Mouse (Mus musculus) heart, adult 9 months (tissue): ENCODE results near the gene 2310039H08Rik.
"Not testable (repeated sequence)": the region's sequence is repeated elsewhere in the genome, so short reads cannot be mapped to it uniquely, and the experiment has no call there.

Experiments
- DNase-seq, 2 experiments: peaks; one replicate each; pipeline ENCODE4 v3.0.0; 2022; ENCODE audit warnings: low spot score in 2 of 2

Gene 2310039H08Rik

DNA sequence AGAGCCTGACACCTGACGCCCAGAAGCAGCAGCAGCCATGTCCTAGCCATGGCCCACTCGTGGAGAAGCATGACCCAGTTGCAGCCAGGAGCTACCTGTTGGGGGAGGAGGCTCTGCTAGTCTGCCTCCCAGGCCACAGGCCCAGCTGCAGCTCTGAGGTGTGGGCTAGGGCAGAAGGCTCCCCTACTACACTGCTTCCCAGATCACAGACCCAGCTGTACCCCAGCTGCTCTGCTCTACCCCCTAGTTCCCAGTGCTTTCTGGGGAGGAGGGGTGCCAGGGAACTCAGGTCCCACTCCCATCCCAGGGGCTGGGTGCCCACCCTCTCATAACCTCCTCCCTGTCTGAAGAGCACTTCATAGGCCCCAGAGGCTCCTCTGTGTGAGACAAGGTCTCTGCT is 8.9 kb upstream of the 2310039H08Rik start, which contains the start of gene Ptcra:
Gene Ptcra (minus strand): TSS at position 169 of the 400 bp plus-strand sequence.
- no peak for DNase-seq

DNA sequence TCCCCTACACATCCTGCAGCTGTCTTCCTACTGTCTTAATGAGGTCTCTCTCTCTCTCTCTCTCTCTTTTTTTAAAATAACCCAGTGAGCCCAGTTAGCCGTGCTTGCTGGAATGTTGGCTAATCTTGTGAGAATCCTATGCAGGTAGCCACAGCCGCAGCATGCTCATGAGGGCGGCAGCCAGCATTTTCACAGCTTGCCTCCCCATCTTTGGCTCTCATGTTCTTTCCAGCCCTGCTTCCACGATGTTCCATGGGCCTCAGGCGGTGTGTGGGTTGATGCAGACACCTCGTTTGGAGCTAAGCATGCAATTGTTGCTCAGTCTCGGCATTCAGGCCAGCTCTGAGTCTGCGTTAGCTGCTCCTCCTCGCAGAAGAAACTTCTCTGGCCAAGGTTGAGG is 7.5 kb upstream of the 2310039H08Rik start:
- DNase-seq, result not testable (repeated sequence)

GRCm38 (mm10) chr17:46767868-46768267 is 4.6 kb upstream of the 2310039H08Rik start:
- DNase-seq, result no peak

DNA sequence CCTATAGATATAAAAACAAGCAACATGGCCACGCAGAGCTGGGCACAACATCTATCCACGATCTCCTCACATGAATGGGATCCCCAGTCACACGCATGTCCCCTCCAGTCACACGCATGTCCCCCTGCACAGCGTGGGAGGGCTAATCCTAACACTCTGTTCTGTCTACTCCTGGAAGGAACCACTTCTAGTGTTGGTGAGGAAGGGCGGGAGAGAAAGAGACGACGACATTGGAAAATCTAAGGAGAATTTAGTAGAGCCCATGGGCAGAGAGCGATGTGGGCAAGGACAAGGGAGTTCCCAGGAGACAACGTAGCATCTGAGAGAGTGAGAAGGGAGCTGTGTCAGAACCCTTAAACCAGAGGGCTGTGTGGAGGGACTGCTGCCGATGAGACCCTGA is 1.9 kb upstream of the 2310039H08Rik start:
- no peak for DNase-seq

GRCm38 (mm10) chr17:46771025-46771424 is 1.4 kb upstream of the 2310039H08Rik start:
- no peak for DNase-seq

DNA sequence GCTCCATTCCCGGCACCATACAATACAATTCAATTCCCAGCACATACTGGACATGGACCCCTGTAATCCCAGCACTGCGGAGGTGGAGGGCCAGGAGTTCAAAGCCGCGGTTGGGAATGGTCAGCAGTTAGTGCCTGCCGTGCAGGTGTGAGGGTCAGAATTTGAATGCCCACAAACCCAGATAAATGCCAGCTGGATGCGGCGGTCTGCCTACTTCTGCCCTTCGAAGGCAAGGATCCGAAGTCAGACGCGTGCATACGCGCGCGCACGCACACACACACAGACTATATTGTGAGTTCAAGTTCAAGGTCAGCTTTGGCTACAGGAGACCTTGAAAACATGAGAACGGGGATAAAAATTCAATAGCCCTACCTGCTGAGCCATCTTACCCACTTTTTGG is 819 bp upstream of the 2310039H08Rik start:
- no peak for DNase-seq

DNA sequence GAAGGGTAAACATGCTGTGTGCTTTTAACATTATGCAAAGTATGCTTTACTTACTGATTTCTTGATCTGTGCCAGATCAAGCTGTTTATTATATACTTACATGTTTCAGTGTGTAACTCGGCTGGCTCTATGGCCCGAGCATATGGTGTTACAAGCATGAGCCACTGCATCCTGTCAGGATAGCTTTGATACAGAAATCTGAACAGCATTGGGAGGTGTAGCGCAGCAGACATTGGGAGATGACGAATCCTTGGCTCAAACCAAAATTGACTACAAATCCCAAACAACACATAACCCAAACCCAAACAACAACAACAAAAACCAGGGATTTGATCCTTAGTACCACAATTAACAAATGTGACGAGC is 414 bp upstream of the 2310039H08Rik start:
- no peak for DNase-seq

GRCm38 (mm10) chr17:46773278-46774130 is 1.1 kb downstream of the 2310039H08Rik start:
- no peak for DNase-seq

DNA sequence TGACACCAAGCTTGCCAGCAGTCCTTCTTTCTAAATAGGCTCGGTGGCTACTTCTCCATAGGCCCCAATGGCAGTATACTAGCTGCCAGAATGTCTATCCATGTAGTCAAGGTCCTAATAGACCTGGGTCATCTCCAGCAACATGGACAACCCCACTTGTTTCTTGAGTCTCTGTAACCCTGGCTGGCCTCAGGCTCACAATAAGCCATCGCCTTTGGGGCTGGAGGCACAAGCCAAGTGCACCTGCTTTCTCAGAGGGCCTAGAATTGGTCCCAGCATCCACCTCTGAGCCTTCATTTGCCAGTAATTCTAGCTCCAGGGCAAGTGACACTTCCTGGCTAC is 1.7 kb downstream of the 2310039H08Rik start:
- no peak for DNase-seq

- DNase-seq, result no peak
Observed at GRCm38 (mm10) chr17:46775070-46775469, 2.6 kb downstream of the 2310039H08Rik start.

- no peak for DNase-seq
Observed at GRCm38 (mm10) chr17:46776087-46776486, 3.7 kb downstream of the 2310039H08Rik start.

DNA sequence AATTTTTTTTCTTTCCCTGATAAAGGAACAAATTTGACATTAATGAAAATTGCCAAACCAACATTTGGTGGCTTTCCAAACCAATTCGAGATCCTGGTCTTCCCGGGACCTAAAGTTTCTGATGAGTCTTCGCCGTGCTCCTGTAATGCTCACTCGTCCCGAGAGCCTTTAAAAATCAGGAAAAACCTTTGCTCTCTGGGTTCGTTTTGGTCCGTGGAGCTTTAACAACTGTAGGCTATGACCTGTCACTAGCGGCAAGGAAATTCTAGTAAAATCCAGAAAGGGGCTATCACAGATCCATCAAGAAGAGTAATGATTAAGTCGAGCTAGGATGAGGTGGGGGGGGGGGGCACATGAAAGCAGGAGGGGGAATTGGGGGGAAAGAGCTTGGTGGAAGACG is 9.4 kb downstream of the 2310039H08Rik start:
- DNase-seq, result no peak

DNA sequence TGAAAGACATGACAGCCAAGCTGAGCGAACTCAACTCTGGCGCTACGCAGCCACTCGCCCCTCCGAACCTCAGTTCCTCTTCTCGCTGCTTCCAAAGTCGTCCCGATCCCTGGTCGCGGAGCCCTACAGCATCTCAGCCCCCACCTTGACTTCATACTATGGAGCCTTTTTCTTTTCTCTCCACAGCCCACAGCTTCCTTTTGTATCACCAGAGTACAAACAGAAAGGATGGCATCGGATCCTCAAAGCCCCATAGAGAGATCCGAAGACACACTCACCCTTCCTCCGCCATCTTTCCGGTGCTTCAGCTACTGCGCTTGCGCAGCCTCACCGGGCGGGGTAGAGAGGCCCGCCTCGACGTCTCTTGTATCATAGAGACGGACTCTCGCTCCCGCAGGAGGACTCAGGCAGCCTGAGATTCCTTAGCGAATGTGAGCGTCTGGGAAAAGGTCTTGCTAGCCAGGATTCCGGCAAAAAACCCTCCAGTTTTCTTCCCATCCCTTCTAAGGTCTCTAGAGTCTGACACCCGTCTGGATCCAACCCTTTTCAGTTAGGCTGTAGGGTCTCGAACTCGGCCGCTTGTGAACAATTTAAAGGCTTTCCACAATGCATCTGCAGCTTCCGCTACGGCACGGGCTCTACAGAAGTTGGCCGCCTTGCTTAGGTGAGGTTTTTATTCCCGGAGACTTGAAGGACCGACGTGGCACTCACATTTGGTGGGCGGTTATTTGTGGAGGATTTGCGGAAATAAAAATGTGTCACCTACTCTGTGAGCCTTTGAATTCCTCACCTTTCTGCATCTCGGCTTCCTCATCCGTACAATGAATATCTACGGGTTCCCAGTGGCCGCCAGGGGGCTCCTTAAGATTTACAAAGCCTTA is 10.1 kb downstream of the 2310039H08Rik start, which contains the start of gene Rpl7l1:
Gene Rpl7l1 (minus strand): TSS at position 332 of the 881 bp plus-strand sequence.
- DNase-seq, result peak; percentile 91

- no peak for DNase-seq
Observed at GRCm38 (mm10) chr17:46783222-46783565, 10.8 kb downstream of the 2310039H08Rik start.

- DNase-seq, result no peak
Observed at GRCm38 (mm10) chr17:46786952-46787351, 14.5 kb downstream of the 2310039H08Rik start.

GRCm38 (mm10) chr17:46787974-46788373 is 15.5 kb downstream of the 2310039H08Rik start:
- not testable (repeated sequence) for DNase-seq

- no peak for DNase-seq
Observed at GRCm38 (mm10) chr17:46792963-46793362, 20.5 kb downstream of the 2310039H08Rik start.

DNA sequence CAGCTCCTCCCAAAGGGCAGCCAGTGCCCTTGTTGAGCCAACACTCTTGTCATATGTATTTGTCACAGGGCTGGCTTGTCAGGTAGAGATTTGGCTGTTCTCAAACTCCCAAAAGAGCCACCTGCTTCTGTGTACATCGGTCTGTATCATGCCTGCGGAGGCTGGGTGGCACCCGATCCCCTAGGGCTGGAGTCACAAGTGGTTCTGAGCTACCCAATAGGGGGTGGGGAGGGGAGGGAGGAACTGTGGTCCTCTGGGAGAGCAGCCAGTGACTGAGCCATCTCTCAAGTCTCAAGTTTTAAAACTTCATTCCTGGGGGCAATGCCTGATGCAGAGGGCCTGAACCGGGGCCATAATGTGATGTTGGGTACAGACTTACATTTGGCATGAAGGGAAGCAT is 24.3 kb downstream of the 2310039H08Rik start:
- DNase-seq, result no peak

DNA sequence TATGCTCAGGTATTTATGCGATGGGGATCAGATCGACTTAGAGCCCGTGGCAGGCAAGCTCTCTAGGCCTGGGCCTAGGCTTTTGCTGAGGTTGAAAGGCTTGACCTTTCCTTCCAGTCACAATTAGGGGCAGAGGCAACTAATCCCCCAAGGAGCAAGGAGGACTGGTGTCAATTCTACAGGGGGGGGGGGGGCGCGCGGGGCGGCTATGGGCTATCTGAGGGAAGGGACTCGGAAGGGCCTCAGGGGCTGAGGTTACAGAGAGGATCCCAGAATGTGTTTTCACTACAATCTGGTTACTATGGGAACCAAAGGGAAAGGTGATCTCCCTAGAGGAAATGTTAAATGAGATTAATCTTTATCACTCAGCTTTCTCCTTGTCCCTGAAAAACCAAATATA is 25.0 kb downstream of the 2310039H08Rik start:
- DNase-seq, result no peak

- DNase-seq, result no peak
Observed at GRCm38 (mm10) chr17:46799680-46800079, 27.2 kb downstream of the 2310039H08Rik start.

DNA sequence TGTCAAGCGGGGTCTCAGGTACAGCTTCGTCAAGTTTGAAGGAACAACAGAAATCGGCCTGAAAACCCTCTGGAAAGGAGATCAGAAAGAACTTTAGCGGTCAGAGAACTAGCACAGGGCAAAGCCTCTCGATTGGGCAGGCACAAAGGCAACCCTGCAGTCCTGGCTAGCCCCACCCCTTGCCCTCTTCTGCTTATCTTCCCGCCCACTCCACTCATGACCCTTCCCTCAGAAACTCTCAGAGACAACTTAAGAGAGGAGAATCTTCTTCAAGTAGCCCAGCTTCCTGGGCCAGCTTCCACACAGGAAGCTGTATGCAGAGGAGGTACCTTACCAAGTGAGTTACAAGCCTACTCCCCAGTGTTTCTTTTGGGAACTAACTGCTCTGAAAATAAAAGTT is 29.3 kb downstream of the 2310039H08Rik start:
- DNase-seq, result no peak

DNA sequence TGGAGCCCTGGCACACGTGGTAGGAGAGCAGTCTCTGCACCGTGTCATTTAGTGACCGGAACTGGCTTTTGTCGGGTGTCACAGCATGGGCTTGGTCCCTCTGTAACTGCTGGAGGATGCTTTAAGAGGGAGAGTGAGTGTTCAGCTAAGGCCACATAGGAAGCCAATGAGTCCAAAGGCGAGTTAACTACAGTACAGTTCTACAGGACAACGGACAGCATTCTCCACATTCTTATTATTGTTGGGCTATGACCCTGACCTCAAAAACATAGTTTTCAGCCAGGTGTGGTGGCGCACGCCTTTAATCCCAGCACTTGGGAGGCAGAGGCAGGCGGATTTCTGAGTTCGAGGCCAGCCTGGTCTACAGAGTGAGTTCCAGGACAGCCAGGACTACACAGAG is 35.9 kb downstream of the 2310039H08Rik start:
- no peak for DNase-seq
